Mouse (Mus musculus) liver, embryonic 14.5 days (tissue): ENCODE measurements around the gene Gm21304. TPM values are rescaled to one million over a fixed set of nuclear protein-coding genes. Genes with fewer than 3 reads are reported as not detected.
"Not testable (repeated sequence)": the region's sequence is repeated elsewhere in the genome, so short reads cannot be mapped to it uniquely, and the experiment has no call there.

Source experiments
- ATAC-seq: fragments of 200-750 bp; cut with Nextera tagmentation; 2 replicates; pipeline ENCODE4 v1.8.0; 2017; ENCODE audit warnings: moderate number of reproducible peaks, mild to moderate bottlenecking, moderate library complexity; ENCODE audit not compliant: insufficient read depth
- DNase-seq, 3 experiments: peaks; one replicate each; pipeline ENCODE4 v3.0.0-alpha.2; 2012 to 2013; ENCODE audit warnings: low read depth in 3 of 3, low spot score in 3 of 3
- H3K27ac ChIP-seq: fragments of 300-500 bp; sonication (generic); 2 replicates; pipeline ENCODE4 v1.5.1; 2014; ENCODE audit warnings: moderate library complexity, mild to moderate bottlenecking, control low read depth, inconsistent platforms
- H3K27me3 ChIP-seq: fragments of 300-500 bp; sonication (generic); 2 replicates; pipeline ENCODE4 v1.6.1; 2014; ENCODE audit warnings: mild to moderate bottlenecking, low read length, moderate library complexity; ENCODE audit not compliant: control insufficient read depth, insufficient read depth
- H3K36me3 ChIP-seq: fragments of 300-500 bp; sonication (generic); replicated peaks from 2 replicates; pipeline ENCODE4 v1.6.1; 2014; ENCODE audit warnings: low read depth; ENCODE audit not compliant: control insufficient read depth, insufficient read depth
- H3K4me1 ChIP-seq, 2 experiments: fragments of 200-500 bp in 1 of 2; fragments of 300-500 bp in 1 of 2; sonication (generic) in 1 of 2; replicated peaks; 2 replicates each; pipeline ENCODE4 v1.6.1; 2012 to 2014; ENCODE audit warnings: antibody characterized with exemption in 1 of 2, inconsistent platforms in 1 of 2, low read length in 1 of 2; ENCODE audit not compliant: control insufficient read depth in 2 of 2, insufficient read depth in 2 of 2
- H3K4me2 ChIP-seq: fragments of 300-500 bp; sonication (generic); 2 replicates; pipeline ENCODE4 v1.6.1; 2014; ENCODE audit warnings: low read depth, mild to moderate bottlenecking, control low read depth, moderate library complexity
- H3K4me3 ChIP-seq, 2 experiments: fragments of 200-500 bp in 1 of 2; fragments of 300-500 bp in 1 of 2; sonication (generic) in 1 of 2; 2 replicates each; pipeline ENCODE4 v1.5.1; 2012 to 2014; ENCODE audit warnings: low read depth in 2 of 2, low read length in 2 of 2, mild to moderate bottlenecking in 2 of 2, control low read depth in 1 of 2, inconsistent platforms in 1 of 2, moderate library complexity in 1 of 2; ENCODE audit not compliant: insufficient read depth in 1 of 2
- H3K9ac ChIP-seq: fragments of 300-500 bp; sonication (generic); replicated peaks from 2 replicates; pipeline ENCODE4 v1.6.1; 2014; ENCODE audit warnings: mild to moderate bottlenecking, control low read depth, moderate library complexity
- H3K9me3 ChIP-seq: fragments of 300-500 bp; sonication (generic); 2 replicates; pipeline ENCODE4 v1.6.1; 2016; ENCODE audit warnings: low read length, mixed read lengths; ENCODE audit not compliant: control insufficient read depth
- WGBS: fragments of 180-500 bp; shearing (Covaris S2); extraction: QIAGEN DNeasy Blood & Tissue Kit; methylation state at CpG from one replicate; pipeline ENCODE4 v1.1.7; 2014; ENCODE audit not compliant: insufficient replicate concordance; 5-methylcytosine and 5-hydroxymethylcytosine counted together
- polyA plus RNA-seq, 2 experiments: library from polyadenylated mRNA; depleted of rRNA in 1 of 2; stranded (reverse) in 1 of 2; unstranded in 1 of 2; fragments of >200 nt; fragmentation: Nextera tagmentation in 1 of 2; extraction: Ambion mirVana in 1 of 2; gene quantifications; 2 replicates each; pipeline versions ENCODE4 v1.2.1 to v1.2.3; 2012 to 2014

Gene Gm21304
- not detected in 2 replicates for polyA plus RNA-seq (2012; rRNA removed)
- not detected in 2 replicates for polyA plus RNA-seq (2014; fragmentation: Nextera tagmentation; extraction: Ambion mirVana)

GRCm38 (mm10) chr10:104168215-104168614 lies at the start of gene Gm21304:
TSS of gene Gm21304 (plus strand) at chr10:104168515.
- not testable (repeated sequence) for H3K4me2 ChIP-seq, H3K27ac ChIP-seq, H3K9me3 ChIP-seq, H3K36me3 ChIP-seq, H3K27me3 ChIP-seq, DNase-seq, H3K4me1 ChIP-seq, ATAC-seq, H3K4me3 ChIP-seq, H3K9ac ChIP-seq
- WGBS: no CpG with 5 or more reads among the region's 3 CpGs

GRCm38 (mm10) chr10:104142687-104143086 lies 25.6 kb upstream of the Gm21304 start, which contains the start of gene Gm21293:
TSS of gene Gm21293 (plus strand) at chr10:104142987.
- not testable (repeated sequence) for H3K36me3 ChIP-seq, H3K4me3 ChIP-seq, H3K27ac ChIP-seq, DNase-seq, H3K9me3 ChIP-seq, H3K4me2 ChIP-seq, H3K27me3 ChIP-seq, H3K9ac ChIP-seq, H3K4me1 ChIP-seq, ATAC-seq
- no CpG with 5 or more reads among the region's 3 CpGs for WGBS

- not testable (repeated sequence) for DNase-seq, H3K4me1 ChIP-seq, H3K4me2 ChIP-seq, H3K27me3 ChIP-seq, ATAC-seq, H3K36me3 ChIP-seq, H3K9ac ChIP-seq, H3K27ac ChIP-seq, H3K9me3 ChIP-seq, H3K4me3 ChIP-seq
- WGBS: no CpG with 5 or more reads among the region's 3 CpGs
Measured at GRCm38 (mm10) chr10:104151197-104151596, 17.1 kb upstream of the Gm21304 start, which contains the start of gene Gm6763. TSS of gene Gm6763 (plus strand) at chr10:104151497.

GRCm38 (mm10) chr10:104159706-104160105 lies 8.6 kb upstream of the Gm21304 start, which contains the start of gene Gm8764:
TSS of gene Gm8764 (plus strand) at chr10:104160006.
- H3K27ac ChIP-seq, H3K4me1 ChIP-seq, H3K4me3 ChIP-seq, H3K9ac ChIP-seq, H3K36me3 ChIP-seq, H3K27me3 ChIP-seq, H3K9me3 ChIP-seq, DNase-seq, H3K4me2 ChIP-seq, ATAC-seq: not testable (repeated sequence)
- WGBS: no CpG with 5 or more reads among the region's 3 CpGs

- not testable (repeated sequence) for DNase-seq, H3K4me3 ChIP-seq, H3K27me3 ChIP-seq, H3K4me2 ChIP-seq, H3K9me3 ChIP-seq, H3K9ac ChIP-seq, H3K27ac ChIP-seq, H3K36me3 ChIP-seq, ATAC-seq, H3K4me1 ChIP-seq
- WGBS: no CpG with 5 or more reads among the region's 3 CpGs
Measured at GRCm38 (mm10) chr10:104176724-104177123, 8.4 kb downstream of the Gm21304 start, which contains the start of gene Gm21312. TSS of gene Gm21312 (plus strand) at chr10:104177024.

GRCm38 (mm10) chr10:104185233-104185632 lies 16.9 kb downstream of the Gm21304 start, which contains the start of gene Gm20765:
TSS of gene Gm20765 (plus strand) at chr10:104185533.
- H3K27me3 ChIP-seq, ATAC-seq, H3K4me2 ChIP-seq, H3K9ac ChIP-seq, H3K36me3 ChIP-seq, H3K4me1 ChIP-seq, H3K27ac ChIP-seq, DNase-seq, H3K4me3 ChIP-seq, H3K9me3 ChIP-seq: not testable (repeated sequence)
- WGBS: no CpG with 5 or more reads among the region's 3 CpGs

GRCm38 (mm10) chr10:104193742-104194141 lies 25.4 kb downstream of the Gm21304 start, which contains the start of gene Gm4340:
TSS of gene Gm4340 (plus strand) at chr10:104194042.
- not testable (repeated sequence) for H3K4me1 ChIP-seq, H3K36me3 ChIP-seq, H3K9me3 ChIP-seq, H3K4me3 ChIP-seq, H3K4me2 ChIP-seq, H3K27me3 ChIP-seq, H3K27ac ChIP-seq, DNase-seq, ATAC-seq, H3K9ac ChIP-seq
- no CpG with 5 or more reads among the region's 3 CpGs for WGBS
